ENCODE assay signal across 25 mouse cellular contexts in the genomic region with DNA sequence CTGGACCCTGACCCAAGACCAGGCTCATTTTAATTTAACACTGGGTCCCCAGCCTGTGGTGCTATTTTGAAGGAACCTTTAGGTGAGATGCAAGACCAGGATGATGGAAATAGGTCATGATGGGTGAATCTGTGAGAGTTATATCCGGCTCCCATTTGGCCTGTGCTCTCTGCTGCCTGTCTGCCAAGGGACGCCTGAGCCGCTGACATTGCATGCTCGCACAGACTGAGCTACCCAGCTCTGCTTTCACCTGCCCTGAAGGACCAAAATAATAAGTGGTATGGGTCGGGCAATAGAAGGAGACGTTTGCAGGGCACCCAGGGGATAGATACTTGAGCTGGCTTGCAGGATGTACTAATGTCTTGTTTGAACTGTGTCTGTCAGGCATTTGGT. TPM values are rescaled to one million over a fixed set of nuclear protein-coding genes. Genes with fewer than 3 reads are reported as not detected.
A peak's percentile ranks its signal among the peaks of the same experiment; 100 is the strongest.
DNase-seq lines count a peak whose midpoint lies in the region; ATAC-seq and TF ChIP-seq lines count a peak whose summit lies in the region.
"Had no signal": no experiment of that assay in that cellular context is flagged by ENCODE, and none has a peak within 500 bp of the region (broad histone marks: within the 10 kb centered on the region; RNA-seq: fewer than 3 reads in every experiment).

No protein-coding gene starts in this region.

- whole genome bisulfite sequencing in kidney, postnatal 0 days = 29% methylated on average over 6 of the region's 6 CpGs
- 72% methylated on average over 6 of the region's 6 CpGs for WGBS in limb, embryonic 10.5 days

- peak; percentile 63 for DNase-seq in gastrocnemius, adult 18-20 months (ENCODE audit: low spot score)
- DNase-seq in gastrocnemius, postnatal 36 days = no peak
- DNase-seq in kidney, postnatal 0 days (ENCODE audit: low spot score) = no peak
- DNase-seq in kidney, postnatal 14 days = no peak
- DNase-seq in limb, embryonic 10.5 days (ENCODE audit: low spot score) = no peak
- peak; percentile 64 for DNase-seq in skeletal muscle tissue, adult 2 months (ENCODE audit: low read depth, low spot score)
- DNase-seq in adrenal gland, adult (ENCODE audit: inconsistent age in 2 of 2, low spot score in 1 of 2) = no peak
- no peak for DNase-seq in left cerebral cortex, adult 18-20 months (ENCODE audit: low spot score in 2 of 2)
- DNase-seq: adrenal gland, postnatal 10 days; cerebellum, adult 9-10 months; liver; right cerebral cortex, postnatal 4 days; thymus, postnatal 4 days had no signal

- H3K27ac ChIP-seq in kidney, postnatal 0 days = peak overlapping the region; percentile 60; the same call in 1 of the 2 replicates
- 0 out of 2 replicates have a peak overlapping the region, but pooled peaks have one; percentile 5 for H3K27ac ChIP-seq in limb, embryonic 10.5 days
- H3K27ac ChIP-seq: hindbrain, embryonic 12.5 days; left cerebral cortex, adult 2 months; midbrain, embryonic 15.5 days had no signal

- no peak for ATAC-seq in kidney, postnatal 0 days (replicated peaks; ENCODE audit: low FRiP score, low read depth)
- ATAC-seq: CD4-positive, CD25-positive, alpha-beta regulatory T cell, adult 4 months; forebrain, embryonic 16.5 days; midbrain, embryonic 15.5 days had no signal

- intact Hi-C loops in gastrocnemius, postnatal 36 days (cut with DNase I) = no loop called here

- H3K9me3 ChIP-seq in kidney, postnatal 0 days (replicated peaks; ENCODE audit: low read length) = no peaks in the 10 kb centered on the region
- H3K9me3 ChIP-seq in limb, embryonic 10.5 days (replicated peaks) = no peaks in the 10 kb centered on the region
- H3K9me3 ChIP-seq: midbrain, embryonic 15.5 days had no signal

- H3K4me2 ChIP-seq in kidney, postnatal 0 days (ENCODE audit: low read length) = no peak overlapping the region
- H3K4me2 ChIP-seq: hindbrain, embryonic 12.5 days; midbrain, embryonic 15.5 days had no signal

- no peaks in the 10 kb centered on the region for H3K27me3 ChIP-seq in kidney, postnatal 0 days (ENCODE audit: insufficient read depth, low read length)
- no peaks in the 10 kb centered on the region for H3K27me3 ChIP-seq in limb, embryonic 10.5 days (ENCODE audit: low read depth, poor library complexity, severe bottlenecking)
- H3K27me3 ChIP-seq: Patski had no signal

- H3K36me3 ChIP-seq in kidney, postnatal 0 days (ENCODE audit: insufficient read depth, low read length) = no peaks in the 10 kb centered on the region
- H3K36me3 ChIP-seq in limb, embryonic 10.5 days = no peaks in the 10 kb centered on the region
- H3K36me3 ChIP-seq: hindbrain, embryonic 12.5 days; midbrain, embryonic 15.5 days had no signal

- TF ChIP-seq CTCF in kidney, postnatal 0 days (IDR thresholded peaks at IDR 0.05; ENCODE audit: low read depth) = no peak

- no peak overlapping the region for H3K9ac ChIP-seq in kidney, postnatal 0 days (ENCODE audit: low read depth, low read length)
- H3K9ac ChIP-seq: hindbrain, embryonic 12.5 days; midbrain, embryonic 15.5 days had no signal

- no peak overlapping the region for H3K4me3 ChIP-seq in kidney, postnatal 0 days (replicated peaks; ENCODE audit: low read depth, low read length)
- H3K4me3 ChIP-seq in limb, embryonic 10.5 days = no peak overlapping the region
- H3K4me3 ChIP-seq: hindbrain, embryonic 12.5 days; left cerebral cortex, adult 2 months; midbrain, embryonic 15.5 days; myocyte had no signal

- peaks cover 23% of the 10 kb centered on the region for H3K4me1 ChIP-seq in kidney, postnatal 0 days (replicated peaks; ENCODE audit: insufficient read depth, low read length)
- H3K4me1 ChIP-seq in limb, embryonic 10.5 days = peaks cover 15% of the 10 kb centered on the region
- H3K4me1 ChIP-seq: midbrain, embryonic 15.5 days had no signal

RNA-seq across cellular contexts. Expression of a gene that starts 6.7 kb away (rescaled TPM):
- 1 to 10 TPM; 2.4 to 3.4 TPM for total RNA-seq in gastrocnemius, adult 18-20 months (2021)
- 1 to 10 TPM; 1.3 to 1.7 TPM for total RNA-seq in gastrocnemius, postnatal 36 days (2021)
- 11.8 and 12.8 TPM in 2 replicates for polyA plus RNA-seq in kidney, postnatal 0 days (2015; fragmentation: Nextera tagmentation; extraction: Ambion mirVana)
- 18.8 and 20.2 TPM in 2 replicates for polyA plus RNA-seq in limb, embryonic 10.5 days (2016; fragmentation: Nextera tagmentation; extraction: Ambion mirVana)
- total RNA-seq in left cerebral cortex, adult 18-20 months (2021) = 1 to 10 TPM; 6.2 to 6.7 TPM

RNA-seq across cellular contexts. Expression of a gene that starts 22.0 kb away (rescaled TPM):
- total RNA-seq in gastrocnemius, adult 18-20 months (2021) = under 1 TPM in 1 of 2 experiments, not detected in 1; 0.09 TPM
- not detected for total RNA-seq in gastrocnemius, postnatal 36 days (2021)
- 5.0 and 5.9 TPM in 2 replicates for polyA plus RNA-seq in kidney, postnatal 0 days (2015; fragmentation: Nextera tagmentation; extraction: Ambion mirVana)
- polyA plus RNA-seq in limb, embryonic 10.5 days (2016; fragmentation: Nextera tagmentation; extraction: Ambion mirVana) = 0.14 TPM in 1 of 2 replicates, not detected in the other
- total RNA-seq in left cerebral cortex, adult 18-20 months (2021) = 1 to 10 TPM in 1 of 2 experiments, under 1 TPM in 1; 0.94 to 1.0 TPM
- total RNA-seq: megakaryocyte-erythroid progenitor cell, adult 5-6 weeks had no signal
- polyA plus RNA-seq: CD4-positive, CD25-positive, alpha-beta regulatory T cell, adult 4 months had no signal

RNA-seq across cellular contexts. Expression of a gene that starts 27.2 kb away (rescaled TPM):
- total RNA-seq in gastrocnemius, adult 18-20 months (2021) = not detected
- not detected for total RNA-seq in gastrocnemius, postnatal 36 days (2021)
- polyA plus RNA-seq in kidney, postnatal 0 days (2015; fragmentation: Nextera tagmentation; extraction: Ambion mirVana) = not detected in 2 replicates
- polyA plus RNA-seq in limb, embryonic 10.5 days (2016; fragmentation: Nextera tagmentation; extraction: Ambion mirVana) = 0.15 TPM in 2 replicates
- not detected for total RNA-seq in left cerebral cortex, adult 18-20 months (2021)
- total RNA-seq: adrenal gland, postnatal 10 days; heart, adult 8-10 months; megakaryocyte-erythroid progenitor cell, adult 5-6 weeks had no signal
- polyA plus RNA-seq: embryonic facial prominence, embryonic 14.5 days; forebrain, embryonic 16.5 days; heart, embryonic 16.5 days; liver, embryonic 16.5 days; midbrain, embryonic 15.5 days; myocyte; Patski had no signal

RNA-seq across cellular contexts. Expression of a gene that starts 34.5 kb away (rescaled TPM):
- total RNA-seq in gastrocnemius, adult 18-20 months (2021) = 10 to 100 TPM; 26.1 to 27.5 TPM
- 10 to 100 TPM; 21.6 to 24.4 TPM for total RNA-seq in gastrocnemius, postnatal 36 days (2021)
- 63.7 and 64.0 TPM in 2 replicates for polyA plus RNA-seq in kidney, postnatal 0 days (2015; fragmentation: Nextera tagmentation; extraction: Ambion mirVana)
- 110 and 132 TPM in 2 replicates for polyA plus RNA-seq in limb, embryonic 10.5 days (2016; fragmentation: Nextera tagmentation; extraction: Ambion mirVana)
- 10 to 100 TPM; 45.7 to 45.9 TPM for total RNA-seq in left cerebral cortex, adult 18-20 months (2021)

Comparison
In these comparisons a context has a peak if more than half of its experiments do, and no peak if none do; other contexts are left out.
1. DNase-seq: peak in gastrocnemius, adult 18-20 months (single experiment) and skeletal muscle tissue, adult 2 months (single experiment); none in gastrocnemius, postnatal 36 days (0 of 2), kidney, postnatal 0 days (single experiment), kidney, postnatal 14 days (single experiment), limb, embryonic 10.5 days (single experiment), adrenal gland, adult (0 of 2) and left cerebral cortex, adult 18-20 months (0 of 2).